In the genomic region with DNA sequence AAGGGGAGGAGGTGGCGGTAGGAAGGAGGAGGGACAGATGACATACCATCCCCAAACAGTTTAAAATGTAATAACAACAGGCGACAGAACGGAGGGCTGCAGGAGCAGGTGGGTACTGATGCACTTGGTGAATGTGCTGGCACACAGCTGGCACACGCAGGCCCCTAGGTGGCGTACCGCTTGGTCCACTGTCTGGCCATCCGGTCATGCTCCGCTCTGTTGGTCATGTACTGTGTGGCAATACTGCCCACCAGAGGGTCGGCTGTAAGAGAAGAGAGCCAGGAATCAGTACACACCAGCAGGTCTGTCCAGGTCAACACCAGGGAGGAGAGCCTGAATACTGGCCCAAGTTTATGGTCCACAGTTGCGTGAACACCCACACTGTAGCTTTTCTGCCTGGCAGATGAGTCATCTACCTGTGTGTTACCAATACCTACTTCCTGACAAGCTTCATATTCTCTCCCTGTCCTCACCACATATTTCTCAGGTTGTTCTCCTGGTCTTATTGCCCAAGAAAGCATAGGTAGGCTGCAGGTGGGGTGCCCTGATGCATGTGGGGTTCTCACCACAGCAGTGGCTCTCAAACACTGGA, we compare ENCODE assay signal across 10 mouse cellular contexts.
DNase-seq lines count a peak whose midpoint lies in the region; ATAC-seq and TF ChIP-seq lines count a peak whose summit lies in the region.
"Had no signal": no experiment of that assay in that cellular context is flagged by ENCODE, and none has a peak within 500 bp of the region (broad histone marks: within the 10 kb centered on the region; RNA-seq: fewer than 3 reads in every experiment).

No protein-coding gene starts in this region.

- no peak for TF ChIP-seq POLR2A in lung, adult 2 months (IDR thresholded peaks at IDR 0.05; ENCODE audit: borderline replicate concordance, extremely low read depth, low read depth, low read length)

- H3K4me2 ChIP-seq in lung, embryonic 14.5 days, result no peak overlapping the region
- no peak overlapping the region for H3K4me2 ChIP-seq in hindbrain, embryonic 14.5 days (replicated peaks)
- no peak overlapping the region for H3K4me2 ChIP-seq in neural tube, embryonic 13.5 days

- no peaks in the 10 kb centered on the region for H3K4me1 ChIP-seq in lung, embryonic 14.5 days (ENCODE audit: insufficient read depth)
- H3K4me1 ChIP-seq in lung, adult 2 months (ENCODE audit: control insufficient read depth, insufficient read depth, low read length), result no peaks in the 10 kb centered on the region
- 0 out of 2 replicates have a peak, but pooled peaks cover 7% of the 10 kb centered on the region for H3K4me1 ChIP-seq in hindbrain, embryonic 14.5 days (replicated peaks; ENCODE audit: control insufficient read depth, insufficient read depth, low read length)
- peaks cover 20% of the 10 kb centered on the region for H3K4me1 ChIP-seq in neural tube, embryonic 13.5 days (replicated peaks)

- peak; percentile 47 for TF ChIP-seq CTCF in lung, embryonic 14.5 days (IDR thresholded peaks at IDR 0.05; ENCODE audit: low read depth)
- TF ChIP-seq CTCF in lung, adult 2 months (IDR thresholded peaks at IDR 0.05; ENCODE audit: insufficient read depth, low read length), result no peak

- no peak for ATAC-seq in lung, embryonic 14.5 days (ENCODE audit: insufficient read depth)
- 0 out of 2 replicates have a peak, but pooled peaks have one; percentile 26 for ATAC-seq in hindbrain, embryonic 14.5 days (ENCODE audit: low FRiP score)
- ATAC-seq in neural tube, embryonic 13.5 days (ENCODE audit: low read depth), result peak; percentile 48; the same call in 1 of the 2 replicates

- H3K9me3 ChIP-seq in lung, embryonic 14.5 days (ENCODE audit: low read depth, low read length), result no peaks in the 10 kb centered on the region
- H3K9me3 ChIP-seq in hindbrain, embryonic 14.5 days (ENCODE audit: control insufficient read depth, low read length), result no peaks in the 10 kb centered on the region
- H3K9me3 ChIP-seq in neural tube, embryonic 13.5 days, result no peaks in the 10 kb centered on the region

- H3K9ac ChIP-seq in lung, embryonic 14.5 days, result no peak overlapping the region
- no peak overlapping the region for H3K9ac ChIP-seq in hindbrain, embryonic 14.5 days
- no peak overlapping the region for H3K9ac ChIP-seq in neural tube, embryonic 13.5 days

- H3K4me3 ChIP-seq in lung, embryonic 14.5 days (ENCODE audit: low read depth, low read length), result no peak overlapping the region
- no peak overlapping the region for H3K4me3 ChIP-seq in lung, adult 2 months (replicated peaks; ENCODE audit: extremely low read depth, low read depth, low read length)
- H3K4me3 ChIP-seq in hindbrain, embryonic 14.5 days (replicated peaks; ENCODE audit: low read length), result no peak overlapping the region
- no peak overlapping the region for H3K4me3 ChIP-seq in neural tube, embryonic 13.5 days

- DNase-seq in cerebellum, postnatal 10 days, result peak; percentile 37 to 43
- DNase-seq in cerebellum, adult 11-12 months, result no peak
- DNase-seq in lung, embryonic 14.5 days, result no peak
- DNase-seq in lung, adult 2 months, result no peak
- no peak for DNase-seq in hindbrain, embryonic 14.5 days (ENCODE audit: low spot score)
- DNase-seq in ovary, adult 18-20 months (ENCODE audit: low spot score), result no peak
- no peak for DNase-seq in adrenal gland, postnatal 10 days
- DNase-seq: heart, postnatal 4 days; lung, postnatal 10 days had no signal

- no peaks in the 10 kb centered on the region for H3K36me3 ChIP-seq in lung, embryonic 14.5 days (ENCODE audit: insufficient read depth)
- no peaks in the 10 kb centered on the region for H3K36me3 ChIP-seq in hindbrain, embryonic 14.5 days (replicated peaks; ENCODE audit: control insufficient read depth, insufficient read depth)
- H3K36me3 ChIP-seq in neural tube, embryonic 13.5 days, result no peaks in the 10 kb centered on the region

- WGBS in lung, embryonic 14.5 days, result 80% methylated on average over 10 of the region's 10 CpGs
- 90% methylated on average over 10 of the region's 10 CpGs for WGBS in lung, adult 2 months
- 76% methylated on average over 10 of the region's 10 CpGs for WGBS in hindbrain, embryonic 14.5 days
- 68% methylated on average over 10 of the region's 10 CpGs for WGBS in neural tube, embryonic 13.5 days

- no peak overlapping the region for H3K27ac ChIP-seq in lung, embryonic 14.5 days (ENCODE audit: low read depth)
- H3K27ac ChIP-seq in hindbrain, embryonic 14.5 days, result no peak overlapping the region
- no peak overlapping the region for H3K27ac ChIP-seq in neural tube, embryonic 13.5 days (replicated peaks)

- H3K27me3 ChIP-seq in lung, embryonic 14.5 days (ENCODE audit: insufficient read depth, low read length), result no peaks in the 10 kb centered on the region
- no peaks in the 10 kb centered on the region; the same call in 1 of the 2 replicates for H3K27me3 ChIP-seq in hindbrain, embryonic 14.5 days (ENCODE audit: control insufficient read depth, insufficient read depth, low read length)
- H3K27me3 ChIP-seq in neural tube, embryonic 13.5 days, result peaks cover 21% of the 10 kb centered on the region

Comparison
In these comparisons a context has a peak if more than half of its experiments do, and no peak if none do; other contexts are left out.
1. DNase-seq: peak in cerebellum, postnatal 10 days (2 of 2); none in cerebellum, adult 11-12 months (single experiment), lung, embryonic 14.5 days (single experiment), lung, adult 2 months (single experiment), hindbrain, embryonic 14.5 days (single experiment), ovary, adult 18-20 months (single experiment) and adrenal gland, postnatal 10 days (single experiment).